26 mouse cellular contexts compared by ENCODE assay signal in the genomic region with DNA sequence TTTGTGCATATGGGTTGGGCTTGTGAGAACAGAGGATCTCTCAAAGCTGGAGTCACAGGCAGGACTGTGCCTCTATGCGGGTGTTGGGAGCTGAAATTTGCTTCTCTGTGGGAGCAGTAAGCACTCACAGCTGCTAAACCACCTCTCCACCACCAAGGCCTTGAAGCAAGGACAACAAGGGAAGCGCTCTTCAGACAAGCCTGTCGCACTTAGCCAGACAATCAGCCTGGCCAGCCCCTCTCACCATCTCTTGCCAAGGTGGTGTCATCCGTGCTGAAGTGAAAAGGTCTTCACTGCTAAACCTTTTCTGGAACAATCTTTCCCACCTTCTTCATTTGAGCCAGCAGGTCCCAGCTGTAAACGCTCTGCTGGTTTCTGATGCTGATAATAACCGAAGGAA.
A peak's percentile ranks its signal among the peaks of the same experiment; 100 is the strongest.
DNase-seq lines count a peak whose midpoint lies in the region; ATAC-seq and TF ChIP-seq lines count a peak whose summit lies in the region.
"Had no signal": no experiment of that assay in that cellular context is flagged by ENCODE, and none has a peak within 500 bp of the region (broad histone marks: within the 10 kb centered on the region; RNA-seq: fewer than 3 reads in every experiment).

No protein-coding gene starts in this region.

- peak; percentile 36; the same call in 1 of the 2 replicates for ATAC-seq in lung, embryonic 14.5 days (ENCODE audit: insufficient read depth)
- ATAC-seq: inflammation-experienced regulatory T-cells, adult 6 months; Patski had no signal

- WGBS in lung, embryonic 14.5 days, result 47% methylated on average over 6 of the region's 6 CpGs

- peaks cover 5% of the 10 kb centered on the region for H3K4me1 ChIP-seq in lung, embryonic 14.5 days (ENCODE audit: insufficient read depth)
- H3K4me1 ChIP-seq: liver, embryonic 15.5 days; midbrain, embryonic 10.5 days had no signal

- no peaks in the 10 kb centered on the region for H3K27me3 ChIP-seq in lung, embryonic 14.5 days (ENCODE audit: insufficient read depth, low read length)
- H3K27me3 ChIP-seq: heart, embryonic 12.5 days; hindbrain, embryonic 12.5 days; limb, embryonic 12.5 days; liver, embryonic 15.5 days; midbrain, embryonic 15.5 days; Patski had no signal

- no peaks in the 10 kb centered on the region for H3K36me3 ChIP-seq in lung, embryonic 14.5 days (ENCODE audit: insufficient read depth)
- H3K36me3 ChIP-seq: heart, embryonic 12.5 days; hindbrain, embryonic 12.5 days; limb, embryonic 12.5 days; liver, embryonic 15.5 days; midbrain, embryonic 10.5 days; midbrain, embryonic 15.5 days had no signal

- TF ChIP-seq CTCF in lung, embryonic 14.5 days (IDR thresholded peaks at IDR 0.05; ENCODE audit: low read depth), result no peak

- intact Hi-C loops in heart, postnatal 25 days (cut with DNase I), result no loop called here

- DNase-seq in adrenal gland, adult 2 months, result peak; percentile 45
- no peak for DNase-seq in adrenal gland, adult 8-10 months
- peak; percentile 71 for DNase-seq in heart, adult 11 months
- DNase-seq in heart, postnatal 25 days (ENCODE audit: low spot score), result no peak
- DNase-seq in lung, embryonic 14.5 days, result peak; percentile 41
- no peak for DNase-seq in lung, postnatal 10 days
- DNase-seq in adrenal gland, postnatal 14 days, result peak; percentile 27
- DNase-seq in neural tube, embryonic 10.5 days (ENCODE audit: extremely low spot score, low spot score), result no peak
- DNase-seq: cerebellum, adult 11 months; cerebellum, adult 9-11 months; kidney, adult 11 months; layer of hippocampus, adult 9-11 months; thymus, adult 2 months; thymus, postnatal 36 days had no signal

- H3K4me2 ChIP-seq in lung, embryonic 14.5 days, result 0 out of 2 replicates have a peak overlapping the region, but pooled peaks have one; percentile 18
- H3K4me2 ChIP-seq: heart, embryonic 12.5 days; hindbrain, embryonic 12.5 days; limb, embryonic 12.5 days; liver, embryonic 15.5 days; midbrain, embryonic 15.5 days had no signal

- H3K9me3 ChIP-seq in lung, embryonic 14.5 days (ENCODE audit: low read depth, low read length), result no peaks in the 10 kb centered on the region
- H3K9me3 ChIP-seq: heart, embryonic 12.5 days; hindbrain, embryonic 12.5 days; limb, embryonic 12.5 days; liver, embryonic 15.5 days; midbrain, embryonic 10.5 days; midbrain, embryonic 15.5 days had no signal

- H3K27ac ChIP-seq in lung, embryonic 14.5 days (ENCODE audit: low read depth), result peak overlapping the region; percentile 70; the same call in 1 of the 2 replicates
- H3K27ac ChIP-seq: hindbrain, embryonic 12.5 days; left cerebral cortex, adult 2 months; limb, embryonic 12.5 days; liver, embryonic 15.5 days; midbrain, embryonic 10.5 days; midbrain, embryonic 15.5 days; stomach, postnatal 0 days had no signal

- no peak overlapping the region for H3K9ac ChIP-seq in lung, embryonic 14.5 days
- H3K9ac ChIP-seq: forebrain, postnatal 0 days; heart, embryonic 12.5 days; hindbrain, embryonic 12.5 days; limb, embryonic 12.5 days; liver, embryonic 15.5 days; midbrain, embryonic 15.5 days had no signal

- no peak overlapping the region for H3K4me3 ChIP-seq in lung, embryonic 14.5 days (ENCODE audit: low read depth, low read length)
- H3K4me3 ChIP-seq: erythroblast, embryonic 14.5 days; heart, embryonic 12.5 days; hindbrain, embryonic 12.5 days; left cerebral cortex, adult 2 months; limb, embryonic 12.5 days; liver, embryonic 15.5 days; midbrain, embryonic 10.5 days; midbrain, embryonic 15.5 days had no signal

Comparison
In these comparisons a context has a peak if more than half of its experiments do, and no peak if none do; other contexts are left out.
1. DNase-seq: peak in adrenal gland, adult 2 months (single experiment), heart, adult 11 months (single experiment), lung, embryonic 14.5 days (single experiment) and adrenal gland, postnatal 14 days (single experiment); none in adrenal gland, adult 8-10 months (single experiment), heart, postnatal 25 days (single experiment), lung, postnatal 10 days (single experiment) and neural tube, embryonic 10.5 days (single experiment).